Mouse (Mus musculus): ENCODE results near the gene Hspa12a. TPM values are rescaled to one million over a fixed set of nuclear protein-coding genes. Genes with fewer than 3 reads are reported as not detected.

Gene Hspa12a
- total RNA-seq, 2 experiments from 2014 or later: 55.1 to 109 TPM

DNA sequence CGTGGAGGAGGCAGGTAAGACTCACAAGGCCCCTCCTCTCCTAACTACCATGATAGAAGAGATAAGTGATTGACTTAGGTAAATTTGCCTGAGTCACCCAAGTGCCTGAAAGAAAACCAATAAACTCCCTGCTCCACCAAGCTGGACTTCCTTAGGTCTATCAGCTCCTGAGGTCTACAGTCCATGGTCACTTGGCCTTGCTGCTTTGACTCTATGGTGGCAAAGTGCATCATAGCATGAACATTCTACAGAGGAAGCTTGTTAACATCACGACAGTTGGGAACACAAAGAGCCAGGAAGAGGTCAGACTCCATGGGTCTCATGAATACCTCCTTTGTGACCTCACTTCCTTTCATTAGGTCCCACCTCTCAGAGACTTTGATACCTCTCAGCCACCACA lies 191.9 kb downstream of the Hspa12a start:
- no peak for DNase-seq

DNA sequence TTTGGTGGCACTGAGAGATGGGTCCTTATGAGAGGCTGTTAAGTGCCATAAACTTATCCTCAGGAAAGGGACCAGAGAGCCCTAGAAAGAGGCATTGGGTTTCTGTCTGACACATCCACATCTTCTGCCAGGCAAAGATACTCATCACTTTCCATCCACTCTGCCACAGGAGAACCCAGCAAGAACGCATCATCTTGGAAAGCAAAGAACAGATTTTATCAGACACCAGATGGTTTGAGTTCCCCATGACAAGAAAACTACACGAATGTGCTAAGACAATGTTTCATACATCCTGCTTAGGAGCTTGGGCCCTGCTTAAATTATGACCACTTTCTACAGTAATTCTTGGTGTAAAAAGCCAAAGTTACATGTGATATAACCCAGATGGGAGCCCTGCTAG lies 192.6 kb downstream of the Hspa12a start:
- no peak for DNase-seq

GRCm38 (mm10) chr19:58747498-58748000 lies 195.9 kb downstream of the Hspa12a start:
- DNase-seq: no peak

Small RNA genes lying within 50 kb of the gene (microRNA-seq; reads per million reads assigned to microRNA genes)
- 7.7 reads per million, percentile 20 among the genes with 10 or more reads in this experiment for gene Mir3086

Other genes with a start within 250 kb of the Hspa12a start
- not detected for gene Pnliprp1, start 214.8 kb downstream of the Hspa12a start, total RNA-seq (2021)
- gene Pnliprp2, start 183.9 kb downstream of the Hspa12a start, total RNA-seq (2021): not detected
- not detected for gene 1700019N19Rik, start 149.2 kb downstream of the Hspa12a start, total RNA-seq (2021)
- under 1 TPM; 0.26 to 0.56 TPM for gene Eno4, start 229 bp downstream of the Hspa12a start, total RNA-seq (2021)
- gene Shtn1, start 132.4 kb upstream of the Hspa12a start, total RNA-seq (2021): 10 to 100 TPM; 12.8 to 22.2 TPM
- gene Vax1, start 226.4 kb upstream of the Hspa12a start, total RNA-seq (2021): not detected